Mouse (Mus musculus) left cerebral cortex, adult 11 months (tissue): Measurements from ENCODE around the gene Npdc1.
A peak's percentile ranks its signal among the peaks of the same experiment; 100 is the strongest.

Experiments
- DNase-seq: peaks from one replicate; pipeline ENCODE4 v3.0.0; 2022; ENCODE audit warnings: low spot score

Gene Npdc1

DNA sequence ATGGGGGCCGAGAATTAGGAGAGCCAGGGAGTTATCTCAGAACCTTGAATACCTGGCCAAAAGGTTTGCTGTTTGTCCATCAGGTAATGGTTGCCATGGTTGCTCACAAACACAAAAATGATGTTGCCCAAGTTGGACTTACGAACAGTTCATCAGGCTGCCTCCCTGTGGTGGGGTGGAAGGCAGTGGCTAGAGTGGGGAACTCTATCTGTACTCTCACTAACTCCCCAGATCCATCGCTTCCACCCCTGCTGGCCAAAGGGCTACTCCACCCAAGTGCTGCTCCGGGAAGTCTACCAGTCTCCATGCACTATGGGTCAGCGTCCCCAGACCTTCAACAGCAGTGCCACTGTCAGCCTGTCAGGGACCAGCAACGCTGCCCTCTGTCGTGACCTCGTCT lies at the start of gene Npdc1:
TSS of gene Npdc1 (plus strand) at position 301 of the 400 bp plus-strand sequence.
- DNase-seq: no peak

- DNase-seq: no peak
Measured at GRCm38 (mm10) chr2:25349499-25349898, 49.7 kb upstream of the Npdc1 start.

DNA sequence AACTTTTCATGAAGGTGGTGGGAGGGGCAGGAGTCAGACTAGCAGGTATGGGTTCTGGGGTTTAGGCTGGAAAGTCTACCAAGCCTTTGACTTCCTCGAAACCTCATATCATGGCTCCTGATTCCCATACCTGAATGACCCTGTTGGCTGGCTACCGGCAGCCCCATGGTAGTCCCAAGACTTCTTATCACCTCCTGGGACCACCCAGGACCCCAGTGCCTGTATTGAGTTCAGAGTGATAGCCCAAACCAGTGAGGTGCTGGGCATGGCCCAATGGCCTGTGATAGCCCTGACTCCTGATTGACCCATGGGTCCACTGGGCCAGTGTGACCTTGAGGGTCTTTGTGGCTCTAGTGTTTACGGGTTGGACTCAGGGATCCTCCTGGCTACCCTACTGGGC lies 48.5 kb upstream of the Npdc1 start:
- DNase-seq: no peak

GRCm38 (mm10) chr2:25354211-25354610 lies 44.9 kb upstream of the Npdc1 start:
- no peak for DNase-seq

- DNase-seq: no peak
Measured at GRCm38 (mm10) chr2:25355419-25356066, 43.6 kb upstream of the Npdc1 start.

DNA sequence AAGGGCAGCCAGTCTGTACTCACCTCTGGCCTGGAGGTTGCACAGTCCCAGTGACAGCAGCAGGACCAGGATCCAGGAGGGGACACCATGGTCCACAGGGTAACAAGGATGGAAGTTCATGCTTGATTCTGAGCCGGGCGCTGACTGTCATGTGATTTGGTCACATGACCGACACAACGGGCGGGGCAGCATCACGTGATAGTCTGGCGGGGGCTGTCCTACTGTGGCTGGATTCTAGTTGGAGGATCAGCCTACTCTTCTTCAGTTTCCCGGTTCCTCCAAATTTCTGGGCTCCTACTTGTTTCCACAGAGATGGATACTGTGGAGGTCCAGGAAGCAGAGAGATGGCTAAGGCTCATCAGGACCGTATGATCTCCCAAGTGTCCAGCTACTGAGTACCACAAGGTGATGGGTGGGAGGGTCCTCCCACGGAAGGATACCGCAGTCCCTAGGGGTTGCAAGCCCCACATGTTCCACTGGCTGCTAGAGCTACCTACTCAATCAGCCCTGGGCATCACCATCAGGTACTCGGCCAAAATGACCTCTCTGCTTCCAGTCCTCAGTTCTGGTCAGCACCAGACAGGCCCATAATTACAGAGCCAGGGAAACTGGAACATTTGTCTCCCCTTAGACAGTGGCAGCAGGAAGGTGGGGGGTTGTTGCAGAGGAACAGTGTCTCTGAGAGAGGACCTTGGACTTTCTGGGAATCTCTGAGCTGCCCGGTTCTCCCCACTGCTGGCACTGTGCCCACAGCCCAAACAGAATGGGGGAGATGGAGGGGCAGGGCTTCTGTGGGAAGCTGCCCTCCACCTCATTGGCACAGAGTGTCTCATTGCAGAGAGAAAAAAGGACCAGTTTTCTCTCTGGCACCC lies 42.7 kb upstream of the Npdc1 start, which contains the start of gene Dpp7:
TSS of gene Dpp7 (minus strand) at position 152 of the 872 bp plus-strand sequence.
- peak; percentile 74 for DNase-seq

- no peak for DNase-seq
Measured at GRCm38 (mm10) chr2:25359848-25360247, 39.3 kb upstream of the Npdc1 start.

- DNase-seq: no peak
Measured at GRCm38 (mm10) chr2:25363478-25364178, 35.5 kb upstream of the Npdc1 start.

DNA sequence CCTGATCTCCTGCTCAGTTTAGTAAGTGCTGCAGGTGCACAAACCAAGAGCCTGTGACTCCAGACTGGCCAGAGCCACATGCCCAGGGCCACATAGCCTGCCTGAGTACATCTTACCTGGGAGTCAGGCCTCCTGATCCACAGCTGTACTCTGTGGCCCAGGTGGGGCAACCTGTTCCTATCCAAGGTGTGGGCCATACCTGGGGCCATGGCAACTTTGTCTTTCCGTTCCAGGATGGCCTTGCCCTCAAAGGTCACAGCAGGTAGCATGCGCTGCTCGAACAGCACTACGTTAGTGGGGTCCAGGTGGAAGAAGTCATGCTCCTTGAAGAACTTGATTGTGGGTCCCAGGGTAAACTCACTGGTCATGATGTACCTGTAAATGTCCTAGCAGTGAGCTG lies 34.8 kb upstream of the Npdc1 start:
- DNase-seq: no peak

DNA sequence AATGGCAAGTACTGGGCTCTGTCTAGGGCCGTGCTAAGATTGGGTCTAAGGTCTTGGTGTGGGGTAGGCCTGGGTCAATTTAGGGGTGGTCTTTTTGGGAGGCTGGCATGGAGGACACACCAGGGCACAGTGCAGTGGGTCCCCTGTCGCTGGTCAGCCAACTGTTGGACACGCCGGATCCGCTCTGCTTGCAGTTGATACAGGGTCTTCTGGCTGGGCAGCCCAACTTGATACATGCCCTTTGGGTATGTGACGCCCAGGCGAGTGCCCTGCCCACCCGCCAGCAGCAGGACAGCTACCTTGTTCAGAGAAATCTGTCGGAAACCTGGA lies 34.4 kb upstream of the Npdc1 start:
- DNase-seq: no peak

GRCm38 (mm10) chr2:25365091-25365761 lies 33.9 kb upstream of the Npdc1 start, which contains the start of gene Uap1l1:
TSS of gene Uap1l1 (minus strand) at chr2:25365682.
- DNase-seq: peak; percentile 50

- DNase-seq: no peak
Measured at GRCm38 (mm10) chr2:25369996-25370395, 29.2 kb upstream of the Npdc1 start.

DNA sequence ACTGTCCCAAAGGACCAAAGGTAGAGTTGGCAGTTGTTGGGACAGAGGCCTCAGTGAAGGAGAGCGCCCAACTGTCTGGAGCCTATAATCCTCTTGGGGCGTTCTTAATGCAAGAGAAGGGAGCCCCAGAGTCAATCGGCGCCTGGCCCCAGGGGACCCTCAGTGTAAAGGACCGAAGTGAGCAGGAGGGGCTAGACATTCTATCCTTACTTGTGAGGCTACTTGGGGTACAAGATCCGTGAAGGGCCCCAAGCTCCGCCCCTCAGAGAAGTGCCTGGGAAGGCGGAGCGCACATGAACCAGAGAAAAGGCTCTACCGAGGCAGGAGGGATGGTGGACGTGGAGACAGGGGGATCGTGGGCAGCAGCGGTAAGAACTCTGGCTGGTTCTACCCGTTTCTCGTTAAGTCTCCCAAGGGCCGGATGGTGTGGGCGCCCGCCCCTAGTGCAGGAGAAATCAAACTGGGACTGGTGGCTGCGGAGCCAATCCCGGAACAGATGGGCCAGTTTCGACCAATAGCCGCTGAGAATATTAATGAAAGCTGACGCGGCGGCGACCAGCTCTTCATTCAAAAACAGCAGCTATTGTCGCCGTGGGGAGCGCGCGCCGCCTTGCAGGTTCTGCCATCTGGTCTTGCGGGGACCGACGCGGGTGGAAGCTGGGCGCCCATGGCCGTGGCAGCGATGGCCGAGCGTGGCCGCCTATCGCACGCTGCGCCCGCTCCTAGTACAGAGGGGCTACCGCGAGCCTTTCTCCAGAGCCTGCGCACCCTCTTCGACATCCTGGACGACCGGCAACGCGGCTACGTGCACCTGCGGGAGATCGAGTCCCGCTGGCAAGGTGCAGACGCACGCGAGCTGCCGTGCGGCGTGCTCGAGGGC lies 27.1 kb upstream of the Npdc1 start, which contains the start of gene Sapcd2:
TSS of gene Sapcd2 (plus strand) at position 558 of the 880 bp plus-strand sequence.
- DNase-seq: peak; percentile 77

DNA sequence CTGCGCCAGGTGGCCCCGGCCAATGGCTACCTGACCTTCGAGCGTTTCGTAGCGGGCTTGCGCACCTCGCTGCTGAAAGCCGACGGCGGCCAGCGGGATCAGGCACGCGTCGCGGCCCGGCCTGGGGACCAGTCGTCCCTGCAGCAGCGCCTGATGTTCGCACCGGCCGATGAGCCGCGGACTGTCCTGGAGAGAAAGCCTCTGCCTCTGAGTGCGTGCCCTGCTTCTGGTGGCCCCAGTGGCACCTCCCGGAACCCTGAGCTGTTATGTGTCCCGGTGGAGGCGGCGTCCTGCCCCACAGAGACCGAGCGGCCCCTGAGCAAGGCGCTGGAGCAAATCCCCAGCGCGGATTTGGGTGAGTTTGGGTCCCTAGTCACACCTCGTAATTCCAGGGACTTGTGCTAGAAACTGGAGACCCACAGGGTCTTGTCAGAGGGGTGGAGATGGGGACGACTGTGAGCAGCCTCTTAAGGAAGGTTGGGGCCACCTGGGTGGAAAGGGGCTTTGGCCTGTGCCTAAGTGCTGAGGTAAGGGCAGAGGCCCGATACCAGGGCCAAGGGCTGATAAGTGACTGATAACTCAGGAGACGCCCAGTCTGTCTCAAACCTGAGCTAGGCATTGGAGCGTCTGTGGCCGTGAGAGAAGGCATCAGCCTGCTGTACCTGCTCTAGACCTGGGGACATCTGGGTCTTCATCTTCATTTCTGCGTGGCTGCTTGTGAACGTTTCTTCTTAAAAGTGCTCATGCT lies 26.3 kb upstream of the Npdc1 start:
- no peak for DNase-seq

GRCm38 (mm10) chr2:25373431-25373830 lies 25.7 kb upstream of the Npdc1 start:
- no peak for DNase-seq

- DNase-seq: no peak
Measured at GRCm38 (mm10) chr2:25376589-25376988, 22.6 kb upstream of the Npdc1 start.

DNA sequence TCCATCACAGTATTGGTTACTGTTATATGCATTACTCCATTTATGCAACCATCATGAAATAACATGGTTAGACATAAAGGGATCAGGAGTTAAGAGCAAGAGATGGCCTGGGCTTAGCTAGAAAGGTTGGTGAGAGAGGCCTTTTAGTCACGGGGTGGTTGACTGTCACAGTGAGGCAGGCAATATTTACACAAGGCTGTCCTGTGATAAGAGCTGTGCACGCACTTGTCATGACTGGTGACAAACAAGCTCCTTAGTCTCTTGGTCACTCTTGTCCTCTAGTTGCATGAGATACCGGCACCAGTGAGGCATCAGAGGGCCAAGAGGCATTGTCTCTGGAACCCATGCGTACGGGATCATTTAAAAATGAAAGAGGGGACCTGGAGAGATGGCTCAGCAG lies 14.7 kb upstream of the Npdc1 start:
- DNase-seq: no peak

GRCm38 (mm10) chr2:25391266-25391665 lies 7.9 kb upstream of the Npdc1 start:
- DNase-seq: no peak

GRCm38 (mm10) chr2:25394281-25395221 lies 4.6 kb upstream of the Npdc1 start:
- DNase-seq: no peak
